Mouse (Mus musculus): ENCODE measurements around the gene Fem1a. TPM values are rescaled to one million over a fixed set of nuclear protein-coding genes. Genes with fewer than 3 reads are reported as not detected.
"Not testable (repeated sequence)": the region's sequence is repeated elsewhere in the genome, so short reads cannot be mapped to it uniquely, and the experiment has no call there.

The Fem1a gene
- polyA plus RNA-seq, 1 experiment from 2014 or later, result 18.3 TPM

DNA sequence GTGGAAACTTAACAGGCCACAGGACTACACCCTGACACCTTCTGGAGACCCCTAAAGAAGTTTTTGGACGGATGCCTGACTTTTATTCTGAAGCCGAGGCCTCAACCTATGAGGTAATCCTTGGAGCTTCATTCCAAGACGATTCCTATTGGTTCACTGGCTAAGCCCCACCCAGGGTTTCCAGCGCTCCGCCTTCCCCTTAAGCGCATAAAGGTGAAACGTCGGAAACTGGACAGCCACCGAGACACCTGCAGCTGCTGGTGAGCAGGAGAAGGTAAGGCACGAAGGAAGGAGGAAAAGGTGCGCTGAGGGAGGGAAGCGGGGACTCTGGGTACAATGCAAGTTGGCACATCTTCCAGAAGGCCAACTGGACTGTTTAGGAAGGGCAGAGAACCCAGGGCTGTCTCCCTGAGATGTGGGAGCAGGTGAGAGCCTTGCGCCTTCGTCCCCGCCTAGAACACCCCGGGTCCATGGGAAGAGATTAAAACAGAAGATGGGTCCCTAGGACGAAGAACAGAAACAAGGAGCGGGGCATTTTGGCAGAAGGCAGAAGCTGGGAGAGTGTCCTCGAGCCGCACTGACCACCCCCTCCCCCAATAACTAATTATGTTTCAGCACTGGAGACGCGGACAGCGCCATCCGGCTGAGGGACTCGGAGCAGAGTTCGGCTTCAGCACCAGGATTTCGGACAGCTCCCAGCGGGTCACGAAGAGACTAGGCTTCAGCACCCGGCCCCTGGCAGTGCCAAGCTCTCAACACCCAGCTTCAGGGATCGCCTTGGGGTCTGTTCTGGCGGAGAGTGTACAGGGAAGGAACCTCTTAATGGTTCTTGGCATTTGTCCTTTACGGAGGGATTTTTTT, 14.8 kb upstream of the Fem1a start:
- no peaks in the 10 kb centered on the region for H3K36me3 ChIP-seq (ENCODE audit: control insufficient read depth, insufficient read depth, low read length)
- peak overlapping the region; percentile 39 for H3K4me2 ChIP-seq (ENCODE audit: low read depth)
- H3K9me3 ChIP-seq (ENCODE audit: control insufficient read depth, low read length), result no peaks in the 10 kb centered on the region
- H3K4me1 ChIP-seq (ENCODE audit: control insufficient read depth, insufficient read depth, low read length), result no peaks in the 10 kb centered on the region
- whole genome bisulfite sequencing, result 2% methylated on average over 33 of the region's 33 CpGs
- H3K27me3 ChIP-seq (ENCODE audit: control insufficient read depth, insufficient read depth, low read length), result no peaks in the 10 kb centered on the region
- DNase-seq (ENCODE audit: low spot score), result peak; percentile 89
- H3K4me3 ChIP-seq (ENCODE audit: low read depth, low read length), result peak overlapping the region; percentile 32
- H3K27ac ChIP-seq (ENCODE audit: low read depth, low read length), result no peak overlapping the region
- H3K9ac ChIP-seq (ENCODE audit: low read length), result peak overlapping the region; percentile 26; the same call in 1 of the 2 replicates
- ATAC-seq (ENCODE audit: insufficient read depth, low FRiP score, low TSS enrichment), result peak; percentile 55; the same call in 1 of the 2 replicates

- Histone ChIP-seq H3K27me3 (ENCODE audit: control insufficient read depth, insufficient read depth, low read length) (no peaks in the 10 kb centered on the region), H3K4me2 (ENCODE audit: low read depth) (no peak overlapping the region), H3K9me3 (ENCODE audit: control insufficient read depth, low read length) (no peaks in the 10 kb centered on the region), H3K36me3 (ENCODE audit: control insufficient read depth, insufficient read depth, low read length) (no peaks in the 10 kb centered on the region), H3K9ac (ENCODE audit: low read length) (no peak overlapping the region), H3K4me1 (ENCODE audit: control insufficient read depth, insufficient read depth, low read length) (no peaks in the 10 kb centered on the region; the same call in 1 of the 2 replicates), H3K27ac (ENCODE audit: low read depth, low read length) (no peak overlapping the region), H3K4me3 (ENCODE audit: low read depth, low read length) (no peak overlapping the region)
- no peak for ATAC-seq (ENCODE audit: insufficient read depth, low FRiP score, low TSS enrichment)
- WGBS, result 63% methylated on average over 7 of the region's 7 CpGs
- no peak for DNase-seq (ENCODE audit: low spot score)
Observed at GRCm38 (mm10) chr17:56245608-56246007, 11.0 kb upstream of the Fem1a start.

- Histone ChIP-seq H3K4me2 (ENCODE audit: low read depth) (no peak overlapping the region), H3K4me3 (ENCODE audit: low read depth, low read length) (no peak overlapping the region), H3K9ac (ENCODE audit: low read length) (no peak overlapping the region), H3K9me3 (ENCODE audit: control insufficient read depth, low read length) (no peaks in the 10 kb centered on the region), H3K36me3 (ENCODE audit: control insufficient read depth, insufficient read depth, low read length) (no peaks in the 10 kb centered on the region), H3K27me3 (ENCODE audit: control insufficient read depth, insufficient read depth, low read length) (no peaks in the 10 kb centered on the region), H3K27ac (ENCODE audit: low read depth, low read length) (no peak overlapping the region), H3K4me1 (ENCODE audit: control insufficient read depth, insufficient read depth, low read length) (peaks cover 6% of the 10 kb centered on the region; the same call in 1 of the 2 replicates)
- ATAC-seq (ENCODE audit: insufficient read depth, low FRiP score, low TSS enrichment) (peak; percentile 25; the same call in 1 of the 2 replicates), DNase-seq (ENCODE audit: low spot score) (peak; percentile 76)
- WGBS, result 31% methylated on average over 6 of the region's 6 CpGs
Observed at GRCm38 (mm10) chr17:56251136-56251829, 5.3 kb upstream of the Fem1a start.

DNA sequence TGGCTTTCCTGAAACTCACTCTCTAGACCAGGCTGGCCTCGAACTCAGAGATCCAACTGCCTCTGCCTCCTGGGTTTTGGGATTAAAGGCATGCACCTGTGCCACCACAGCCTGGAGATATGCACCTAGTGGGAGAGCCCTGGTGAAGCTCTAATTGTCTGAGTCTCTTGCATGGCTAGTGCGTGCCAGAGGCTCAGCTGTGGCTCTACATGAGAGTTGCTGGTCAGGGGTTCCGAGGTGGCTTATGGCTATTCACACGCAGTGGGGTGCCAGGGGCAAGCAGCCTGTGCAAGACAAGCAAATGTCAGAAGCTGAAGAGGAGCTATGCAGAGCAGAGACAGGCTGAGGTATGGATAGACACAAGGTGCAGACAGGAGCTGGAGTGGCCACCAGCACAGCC, 1.9 kb upstream of the Fem1a start:
- Histone ChIP-seq H3K4me2 (ENCODE audit: low read depth) (no peak overlapping the region), H3K4me3 (ENCODE audit: low read depth, low read length) (no peak overlapping the region), H3K9ac (ENCODE audit: low read length) (no peak overlapping the region), H3K27me3 (ENCODE audit: control insufficient read depth, insufficient read depth, low read length) (no peaks in the 10 kb centered on the region), H3K27ac (ENCODE audit: low read depth, low read length) (no peak overlapping the region), H3K9me3 (ENCODE audit: control insufficient read depth, low read length) (no peaks in the 10 kb centered on the region), H3K4me1 (ENCODE audit: control insufficient read depth, insufficient read depth, low read length) (peaks cover 9% of the 10 kb centered on the region; the same call in 1 of the 2 replicates), H3K36me3 (ENCODE audit: control insufficient read depth, insufficient read depth, low read length) (no peaks in the 10 kb centered on the region; the same call in 1 of the 2 replicates)
- 83% methylated on average over 4 of the region's 4 CpGs for WGBS
- no peak for ATAC-seq (ENCODE audit: insufficient read depth, low FRiP score, low TSS enrichment)
- no peak for DNase-seq (ENCODE audit: low spot score)

GRCm38 (mm10) chr17:56255429-56255828, 1.2 kb upstream of the Fem1a start:
- Histone ChIP-seq H3K4me3 (ENCODE audit: low read depth, low read length) (no peak overlapping the region), H3K4me2 (ENCODE audit: low read depth) (peak overlapping the region; percentile 2), H3K27ac (ENCODE audit: low read depth, low read length) (no peak overlapping the region), H3K36me3 (ENCODE audit: control insufficient read depth, insufficient read depth, low read length) (no peaks in the 10 kb centered on the region; the same call in 1 of the 2 replicates), H3K9ac (ENCODE audit: low read length) (no peak overlapping the region), H3K9me3 (ENCODE audit: control insufficient read depth, low read length) (no peaks in the 10 kb centered on the region), H3K4me1 (ENCODE audit: control insufficient read depth, insufficient read depth, low read length) (peaks cover 13% of the 10 kb centered on the region; the same call in 1 of the 2 replicates), H3K27me3 (ENCODE audit: control insufficient read depth, insufficient read depth, low read length) (no peaks in the 10 kb centered on the region)
- 20% methylated on average over 9 of the region's 9 CpGs for WGBS
- ATAC-seq (ENCODE audit: insufficient read depth, low FRiP score, low TSS enrichment) (peak; percentile 3; the same call in 1 of the 2 replicates), DNase-seq (ENCODE audit: low spot score) (peak; percentile 47)

- ATAC-seq (ENCODE audit: insufficient read depth, low FRiP score, low TSS enrichment) (peak; percentile 92), DNase-seq (ENCODE audit: low spot score) (peak; percentile 97)
- peak overlapping the region; percentile 80 for H3K4me3 ChIP-seq (ENCODE audit: low read depth, low read length)
- peak overlapping the region; percentile 51; the same call in 1 of the 2 replicates for H3K27ac ChIP-seq (ENCODE audit: low read depth, low read length)
- H3K27me3 ChIP-seq (ENCODE audit: control insufficient read depth, insufficient read depth, low read length), result no peaks in the 10 kb centered on the region
- peaks cover 11% of the 10 kb centered on the region; the same call in 1 of the 2 replicates for H3K4me1 ChIP-seq (ENCODE audit: control insufficient read depth, insufficient read depth, low read length)
- peak overlapping the region; percentile 72 for H3K4me2 ChIP-seq (ENCODE audit: low read depth)
- H3K9ac ChIP-seq (ENCODE audit: low read length), result peak overlapping the region; percentile 38; the same call in 1 of the 2 replicates
- no peaks in the 10 kb centered on the region; the same call in 1 of the 2 replicates for H3K36me3 ChIP-seq (ENCODE audit: control insufficient read depth, insufficient read depth, low read length)
- no peaks in the 10 kb centered on the region for H3K9me3 ChIP-seq (ENCODE audit: control insufficient read depth, low read length)
- WGBS, result under 1% methylated on average over 32 of the region's 32 CpGs
Observed at GRCm38 (mm10) chr17:56255863-56256238, 759 bp upstream of the Fem1a start.

GRCm38 (mm10) chr17:56257181-56257894, 728 bp downstream of the Fem1a start:
- H3K4me1 ChIP-seq (ENCODE audit: control insufficient read depth, insufficient read depth, low read length), result peaks cover 8% of the 10 kb centered on the region; the same call in 1 of the 2 replicates
- H3K27me3 ChIP-seq (ENCODE audit: control insufficient read depth, insufficient read depth, low read length), result no peaks in the 10 kb centered on the region
- H3K36me3 ChIP-seq (ENCODE audit: control insufficient read depth, insufficient read depth, low read length), result no peaks in the 10 kb centered on the region; the same call in 1 of the 2 replicates
- H3K9me3 ChIP-seq (ENCODE audit: control insufficient read depth, low read length), result no peaks in the 10 kb centered on the region
- H3K27ac ChIP-seq (ENCODE audit: low read depth, low read length), result no peak overlapping the region
- ATAC-seq (ENCODE audit: insufficient read depth, low FRiP score, low TSS enrichment), result no peak
- H3K4me3 ChIP-seq (ENCODE audit: low read depth, low read length), result peak overlapping the region; percentile 80
- peak overlapping the region; percentile 56 for H3K9ac ChIP-seq (ENCODE audit: low read length)
- peak overlapping the region; percentile 90 for H3K4me2 ChIP-seq (ENCODE audit: low read depth)
- no peak for DNase-seq (ENCODE audit: low spot score)
- WGBS, result 16% methylated on average over 46 of the region's 58 CpGs

DNA sequence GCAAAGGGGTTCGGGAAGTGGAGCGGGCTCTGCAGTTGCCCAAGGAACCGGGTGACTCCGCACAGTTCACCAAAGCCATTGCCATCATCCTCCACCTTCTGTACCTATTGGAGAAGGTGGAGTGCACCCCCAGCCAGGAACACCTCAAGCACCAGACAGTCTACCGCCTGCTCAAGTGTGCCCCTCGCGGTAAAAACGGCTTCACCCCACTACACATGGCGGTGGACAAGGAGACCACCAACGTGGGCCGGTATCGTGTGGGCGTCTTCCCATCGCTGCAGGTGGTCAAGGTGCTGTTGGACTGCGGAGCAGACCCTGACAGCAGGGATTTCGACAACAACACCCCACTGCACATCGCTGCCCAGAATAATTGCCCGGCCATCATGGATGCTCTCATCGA, 1.7 kb downstream of the Fem1a start:
- not testable (repeated sequence) for H3K4me3 ChIP-seq (ENCODE audit: low read depth, low read length); H3K36me3 ChIP-seq (ENCODE audit: control insufficient read depth, insufficient read depth, low read length); H3K4me1 ChIP-seq (ENCODE audit: control insufficient read depth, insufficient read depth, low read length); H3K9ac ChIP-seq (ENCODE audit: low read length); H3K9me3 ChIP-seq (ENCODE audit: control insufficient read depth, low read length); H3K27ac ChIP-seq (ENCODE audit: low read depth, low read length); H3K27me3 ChIP-seq (ENCODE audit: control insufficient read depth, insufficient read depth, low read length); ATAC-seq (ENCODE audit: insufficient read depth, low FRiP score, low TSS enrichment); DNase-seq (ENCODE audit: low spot score); H3K4me2 ChIP-seq (ENCODE audit: low read depth)
- 93% methylated on average over 19 of the region's 19 CpGs for WGBS

All from neural tube, embryonic 11.5 days (tissue).